Mouse (Mus musculus) limb, embryonic 14.5 days (tissue): ENCODE measurements at regions not wholly inside any gene's neighbourhood (a gene's known extent, or its start where the extent isn't known, plus 50 kb on each side); places are given as distances from the start of the nearest gene placed in this dataset.
A peak's percentile ranks its signal among the peaks of the same experiment; 100 is the strongest.

ENCODE experiments used
- ATAC-seq: fragments of 200-750 bp; cut with Nextera tagmentation; 2 replicates; pipeline ENCODE4 v1.8.0; 2017; ENCODE audit warnings: low read depth, moderate number of reproducible peaks, moderate TSS enrichment; ENCODE audit not compliant: low FRiP score
- DNase-seq: peaks from one replicate; pipeline ENCODE4 v3.0.0-alpha.2; 2015; ENCODE audit warnings: low spot score
- H3K27ac ChIP-seq: fragments of 300-500 bp; sonication (generic); replicated peaks from 2 replicates; pipeline ENCODE4 v1.5.1; 2014; ENCODE audit warnings: low read depth, mild to moderate bottlenecking, low read length, moderate library complexity, mixed read lengths
- H3K27me3 ChIP-seq: fragments of 300-500 bp; sonication (generic); 2 replicates; pipeline ENCODE4 v1.6.1; 2014; ENCODE audit warnings: low read length, mixed read lengths; ENCODE audit not compliant: control insufficient read depth, insufficient read depth
- H3K36me3 ChIP-seq: fragments of 300-500 bp; sonication (generic); 2 replicates; pipeline ENCODE4 v1.6.1; 2014; ENCODE audit warnings: mild to moderate bottlenecking, low read length, moderate library complexity, mixed read lengths; ENCODE audit not compliant: control insufficient read depth, insufficient read depth
- H3K4me1 ChIP-seq: fragments of 300-500 bp; sonication (generic); 2 replicates; pipeline ENCODE4 v1.6.1; 2014; ENCODE audit warnings: antibody characterized with exemption, low read length, mixed read lengths; ENCODE audit not compliant: control insufficient read depth, insufficient read depth
- H3K4me2 ChIP-seq: fragments of 300-500 bp; sonication (generic); replicated peaks from 2 replicates; pipeline ENCODE4 v1.6.1; 2014; ENCODE audit warnings: low read depth, mild to moderate bottlenecking, low read length, moderate library complexity; ENCODE audit not compliant: severe bottlenecking
- H3K4me3 ChIP-seq: fragments of 300-500 bp; sonication (generic); replicated peaks from 2 replicates; pipeline ENCODE4 v1.5.1; 2014; ENCODE audit warnings: low read length
- H3K9ac ChIP-seq: fragments of 300-500 bp; sonication (generic); 2 replicates; pipeline ENCODE4 v1.6.1; 2014; ENCODE audit warnings: mild to moderate bottlenecking, low read depth, low read length, moderate library complexity; ENCODE audit not compliant: severe bottlenecking
- H3K9me3 ChIP-seq: fragments of 300-500 bp; sonication (generic); 2 replicates; pipeline ENCODE4 v1.6.1; 2016; ENCODE audit warnings: low read length; ENCODE audit not compliant: control insufficient read depth
- POLR2A ChIP-seq: fragments of 200-500 bp; IDR thresholded peaks from 2 replicates; pipeline ENCODE4 v1.8.0; 2012; ENCODE audit warnings: inconsistent platforms, mild to moderate bottlenecking, moderate library complexity, borderline replicate concordance; ENCODE audit not compliant: insufficient read depth, insufficient read length; ENCODE audit errors: extremely low read depth
- WGBS: fragments of 180-500 bp; shearing (Covaris S2); extraction: QIAGEN DNeasy Blood & Tissue Kit; methylation state at CpG from one replicate; pipeline ENCODE4 v1.1.7; 2014; 5-methylcytosine and 5-hydroxymethylcytosine counted together

DNA sequence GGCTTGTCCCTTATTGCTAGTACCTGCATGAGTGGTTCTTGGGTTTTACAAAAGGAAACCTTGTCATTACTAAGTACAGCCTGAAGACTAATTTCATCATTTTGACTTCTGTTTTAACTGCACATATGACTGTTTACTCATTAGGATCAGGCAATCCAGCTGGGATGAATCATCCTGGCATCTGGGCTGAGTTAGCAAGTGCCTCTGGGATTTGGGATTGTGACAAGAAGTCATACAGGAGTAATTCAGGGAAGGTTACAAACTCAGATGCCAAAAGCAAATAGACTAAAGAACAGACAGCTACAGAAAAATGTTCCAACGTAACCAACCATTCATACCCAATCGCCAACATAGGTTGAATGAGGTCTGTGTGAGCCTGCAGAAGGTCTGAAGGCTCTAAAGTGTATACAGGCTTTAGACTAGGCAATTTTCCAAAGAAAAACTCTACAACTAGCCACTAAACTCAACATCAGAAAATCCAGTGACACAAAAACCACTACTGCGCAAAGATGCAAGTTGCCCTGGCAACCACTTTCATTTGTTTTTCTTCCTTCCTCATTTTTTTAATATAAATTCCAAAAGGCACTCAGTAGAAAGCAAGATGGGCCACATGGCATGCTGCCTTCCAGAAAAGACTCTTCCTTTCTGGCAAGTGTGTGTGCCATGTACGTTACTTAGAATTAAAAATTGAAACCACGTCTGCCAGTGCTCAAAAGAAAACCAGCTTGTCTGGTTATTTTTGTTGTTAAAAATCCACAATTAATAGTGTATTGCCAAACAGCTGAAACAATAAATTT is 433.4 kb downstream of the 9430069I07Rik start:
- Histone ChIP-seq H3K4me2 (no peak overlapping the region), H3K27ac (no peak overlapping the region), H3K27me3 (no peaks in the 10 kb centered on the region), H3K4me3 (no peak overlapping the region), H3K9ac (no peak overlapping the region), H3K9me3 (no peaks in the 10 kb centered on the region), H3K4me1 (no peaks in the 10 kb centered on the region), H3K36me3 (no peaks in the 10 kb centered on the region)
- 49% methylated on average over 5 of the region's 5 CpGs for WGBS
- DNase-seq (peak; percentile 44), ATAC-seq (no peak)
- TF ChIP-seq POLR2A, result no peak

DNA sequence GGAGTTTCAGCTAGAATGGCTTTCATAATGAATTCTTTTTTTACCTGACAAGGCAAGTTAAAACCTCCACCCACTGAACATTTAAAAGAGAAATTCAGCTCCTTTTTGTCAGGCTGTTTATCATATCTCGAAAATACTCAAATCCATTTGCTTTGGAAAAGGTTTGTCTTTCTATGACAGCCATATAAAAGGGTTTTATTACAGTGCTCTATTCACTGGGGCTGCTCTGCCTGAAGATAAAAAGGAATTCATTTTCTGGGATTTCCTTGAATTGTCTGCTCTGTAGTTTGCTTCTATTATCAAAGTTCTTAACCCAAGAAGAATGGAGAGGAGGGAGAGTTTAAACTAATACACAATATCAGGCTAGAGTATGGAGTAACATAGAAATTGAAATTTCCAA is 442.8 kb downstream of the 9430069I07Rik start:
- DNase-seq, result no peak
- no peaks in the 10 kb centered on the region for H3K36me3 ChIP-seq
- no peak for ATAC-seq
- H3K4me2 ChIP-seq, result no peak overlapping the region
- H3K9ac ChIP-seq, result no peak overlapping the region
- no peaks in the 10 kb centered on the region for H3K27me3 ChIP-seq
- no peak overlapping the region for H3K27ac ChIP-seq
- H3K9me3 ChIP-seq, result no peaks in the 10 kb centered on the region
- H3K4me1 ChIP-seq, result 0 out of 2 replicates have a peak, but pooled peaks cover 6% of the 10 kb centered on the region
- TF ChIP-seq POLR2A, result no peak
- H3K4me3 ChIP-seq, result no peak overlapping the region
- 54% methylated on average over 1 of the region's 1 CpGs for WGBS

DNA sequence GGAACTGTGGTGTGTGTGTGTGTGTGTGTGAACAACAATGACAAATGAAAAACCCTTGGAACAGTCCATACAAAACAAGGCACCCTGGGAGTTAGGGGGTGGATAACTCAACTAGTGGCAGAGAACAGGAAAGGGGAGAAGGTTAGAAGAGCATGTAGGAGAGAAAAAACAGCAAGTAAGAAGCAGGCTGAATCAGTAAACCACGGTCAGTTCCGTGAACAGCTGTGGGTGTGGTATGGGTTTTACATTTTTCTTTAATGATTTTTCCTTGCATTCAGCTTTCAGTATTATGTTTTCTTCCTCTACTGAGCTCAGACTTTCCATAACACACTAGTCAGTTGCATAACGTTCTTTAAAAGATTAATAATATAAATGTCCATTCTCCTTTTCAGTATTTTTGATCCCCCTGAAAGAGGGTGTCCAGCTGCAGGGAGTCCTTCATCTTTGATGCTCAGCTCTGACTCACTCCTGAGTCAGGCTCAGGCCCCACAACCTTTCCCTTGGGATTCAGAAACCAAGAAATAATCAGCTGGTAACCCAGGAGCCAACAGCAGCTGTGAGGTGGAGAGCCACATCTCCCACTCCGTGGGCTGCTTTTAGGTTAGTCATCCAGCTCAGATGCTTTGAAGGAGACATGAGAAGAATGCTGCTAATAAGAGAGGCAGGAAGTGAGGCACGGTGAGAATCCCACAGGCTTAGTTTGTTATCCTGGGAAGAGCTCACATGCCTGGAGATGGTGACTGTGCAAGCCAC is 450.8 kb downstream of the 9430069I07Rik start:
- H3K27ac ChIP-seq, result no peak overlapping the region
- WGBS, result 56% methylated on average over 5 of the region's 5 CpGs
- H3K27me3 ChIP-seq, result no peaks in the 10 kb centered on the region
- DNase-seq (no peak), ATAC-seq (no peak)
- H3K36me3 ChIP-seq, result no peaks in the 10 kb centered on the region
- H3K4me2 ChIP-seq, result no peak overlapping the region
- no peaks in the 10 kb centered on the region for H3K9me3 ChIP-seq
- no peak for TF ChIP-seq POLR2A
- H3K4me3 ChIP-seq, result no peak overlapping the region
- H3K4me1 ChIP-seq, result no peaks in the 10 kb centered on the region
- H3K9ac ChIP-seq, result no peak overlapping the region

DNA sequence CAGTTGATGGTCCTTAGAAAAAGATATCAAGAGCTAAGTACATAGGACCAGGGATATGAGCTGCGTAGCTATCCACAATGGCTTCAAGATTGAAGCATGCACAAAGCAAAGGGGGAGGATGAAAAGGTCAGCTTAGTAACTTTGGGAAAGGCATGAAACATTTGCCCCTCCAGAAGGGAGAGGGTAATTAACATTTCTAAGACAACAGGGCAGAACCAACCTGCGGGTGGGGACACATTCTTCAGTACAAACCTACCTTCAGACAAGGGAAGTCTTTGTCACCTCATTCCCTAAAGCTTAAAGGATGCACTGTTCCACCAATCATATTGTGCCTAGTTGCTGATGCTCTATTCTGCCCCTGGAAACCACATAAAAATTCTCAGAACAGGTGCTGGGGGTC is 461.6 kb downstream of the 9430069I07Rik start:
- H3K9me3 ChIP-seq, result no peaks in the 10 kb centered on the region
- H3K4me1 ChIP-seq, result no peaks in the 10 kb centered on the region
- H3K4me2 ChIP-seq, result no peak overlapping the region
- no peak overlapping the region for H3K4me3 ChIP-seq
- H3K27ac ChIP-seq, result no peak overlapping the region
- WGBS, result 83% methylated on average over 2 of the region's 2 CpGs
- DNase-seq (no peak), ATAC-seq (no peak)
- TF ChIP-seq POLR2A, result no peak
- no peaks in the 10 kb centered on the region for H3K27me3 ChIP-seq
- no peaks in the 10 kb centered on the region for H3K36me3 ChIP-seq
- no peak overlapping the region for H3K9ac ChIP-seq

GRCm38 (mm10) chr15:33890606-33891005 is 467.1 kb downstream of the 9430069I07Rik start:
- no peaks in the 10 kb centered on the region for H3K36me3 ChIP-seq
- no peak overlapping the region for H3K9ac ChIP-seq
- 90% methylated on average over 4 of the region's 4 CpGs for WGBS
- H3K4me2 ChIP-seq, result no peak overlapping the region
- no peak for ATAC-seq
- H3K27me3 ChIP-seq, result no peaks in the 10 kb centered on the region
- no peaks in the 10 kb centered on the region for H3K9me3 ChIP-seq
- TF ChIP-seq POLR2A, result no peak
- no peak overlapping the region for H3K27ac ChIP-seq
- DNase-seq, result no peak
- H3K4me1 ChIP-seq, result no peaks in the 10 kb centered on the region
- H3K4me3 ChIP-seq, result no peak overlapping the region
